Mouse (Mus musculus) left cerebral cortex, postnatal 14 days (tissue): ENCODE measurements at regions not wholly inside any gene's neighbourhood (a gene's known extent, or its start where the extent isn't known, plus 50 kb on each side); places are given as distances from the start of the nearest gene placed in this dataset.

Experiments used
- DNase-seq, 2 experiments: peaks; one replicate each; pipeline ENCODE4 v3.0.0; 2021 to 2022; ENCODE audit warnings: low spot score in 2 of 2, mixed read lengths in 1 of 2
- intact Hi-C: fragments of 180-260 bp; cut with DNase I; formaldehyde crosslinking; loops from one replicate; pipeline ENCODE4 v1.15.1; 2025

GRCm38 (mm10) chr2:8818127-8818526 is 1062.9 kb upstream of the 4930412O13Rik start:
- no peak for DNase-seq
- intact Hi-C loops, result no loop called here

- no peak for DNase-seq
- intact Hi-C loops, result no loop called here
Observed at GRCm38 (mm10) chr2:8825406-8825805, 1055.6 kb upstream of the 4930412O13Rik start.
